Mouse (Mus musculus): ENCODE results near the gene 9930022D16Rik. TPM values are rescaled to one million over a fixed set of nuclear protein-coding genes. Genes with fewer than 3 reads are reported as not detected.

The 9930022D16Rik gene
- 0.11 TPM in 1 of 2 replicates, not detected in the other for polyA plus RNA-seq (2014; fragmentation: Nextera tagmentation; extraction: Ambion mirVana)

DNA sequence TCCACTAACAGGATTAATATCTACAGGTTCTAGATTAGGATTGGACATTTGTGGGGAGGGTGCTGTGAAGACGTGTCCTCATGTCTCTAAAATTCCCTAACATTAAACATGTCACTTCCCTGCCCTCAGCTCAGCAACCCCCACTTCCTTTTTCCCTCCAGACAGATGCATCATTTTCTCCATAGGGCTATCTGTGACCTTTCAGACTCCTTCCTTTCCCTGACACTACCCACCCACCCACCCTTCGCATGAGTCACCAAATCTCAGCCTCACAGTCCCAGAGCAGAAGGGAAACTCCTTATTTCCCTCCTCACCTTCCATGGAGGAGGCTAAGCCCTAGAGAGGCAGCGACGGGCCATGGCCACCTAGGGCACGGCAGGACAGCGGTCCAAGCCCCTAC lies at the start of gene 9930022D16Rik:
9930022D16Rik (plus strand) TSS at position 301 of the 400 bp plus-strand sequence.
- peak; percentile 35 for ATAC-seq (replicated peaks; ENCODE audit: insufficient number of reproducible peaks, low FRiP score, low TSS enrichment)
- 67% methylated on average over 6 of the region's 6 CpGs for WGBS (ENCODE audit: insufficient replicate concordance)
- Histone ChIP-seq H3K36me3 (ENCODE audit: control insufficient read depth, insufficient read depth, low read length) (no peaks in the 10 kb centered on the region), H3K4me2 (no peak within 1 kb of the TSS), H3K4me1 (ENCODE audit: control insufficient read depth, insufficient read depth, low read length) (no peaks in the 10 kb centered on the region; the same call in 1 of the 2 replicates), H3K27ac (ENCODE audit: low read depth, low read length) (no peak within 1 kb of the TSS), H3K9me3 (replicated peaks; ENCODE audit: control insufficient read depth, low read length) (no peaks in the 10 kb centered on the region), H3K27me3 (ENCODE audit: control insufficient read depth, insufficient read depth, low read length) (no peaks in the 10 kb centered on the region), H3K9ac (ENCODE audit: low read depth, low read length) (no peak within 1 kb of the TSS), H3K4me3 (ENCODE audit: low read depth, low read length) (no peak within 1 kb of the TSS)

- Histone ChIP-seq H3K9ac (ENCODE audit: low read depth, low read length) (peak overlapping the region; percentile 52; the same call in 1 of the 2 replicates), H3K9me3 (replicated peaks; ENCODE audit: control insufficient read depth, low read length) (no peaks in the 10 kb centered on the region), H3K4me1 (ENCODE audit: control insufficient read depth, insufficient read depth, low read length) (peaks cover 43% of the 10 kb centered on the region), H3K36me3 (ENCODE audit: control insufficient read depth, insufficient read depth, low read length) (no peaks in the 10 kb centered on the region; the same call in none of the 2 replicates), H3K27me3 (ENCODE audit: control insufficient read depth, insufficient read depth, low read length) (no peaks in the 10 kb centered on the region), H3K4me3 (ENCODE audit: low read depth, low read length) (peak overlapping the region; percentile 95), H3K4me2 (peak overlapping the region; percentile 71), H3K27ac (ENCODE audit: low read depth, low read length) (no peak overlapping the region)
- 55% methylated on average over 2 of the region's 2 CpGs for WGBS (ENCODE audit: insufficient replicate concordance)
- no peak for ATAC-seq (replicated peaks; ENCODE audit: insufficient number of reproducible peaks, low FRiP score, low TSS enrichment)
Observed at GRCm38 (mm10) chr11:109364337-109364736, 49.4 kb upstream of the 9930022D16Rik start.

DNA sequence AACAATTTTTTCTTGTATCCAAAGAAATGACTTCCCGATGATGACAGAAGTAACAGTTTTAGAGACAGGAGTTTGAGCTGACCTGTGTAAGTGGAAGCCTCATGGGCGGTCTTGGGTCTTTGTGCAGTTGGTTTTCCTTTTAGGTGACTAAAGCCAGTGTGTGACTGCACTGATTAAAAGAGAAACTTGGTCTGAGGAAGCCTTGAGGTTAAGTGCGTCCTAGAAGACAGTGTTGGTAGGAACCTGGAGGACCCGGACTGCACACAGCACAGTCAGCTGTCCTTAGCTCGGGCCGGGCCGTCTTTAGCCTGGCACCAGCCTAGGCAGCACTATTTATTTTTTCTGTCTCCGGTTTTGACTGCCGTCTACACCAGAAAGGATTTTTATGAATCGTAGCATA lies 48.8 kb upstream of the 9930022D16Rik start:
- no peak for ATAC-seq (replicated peaks; ENCODE audit: insufficient number of reproducible peaks, low FRiP score, low TSS enrichment)
- Histone ChIP-seq H3K4me2 (peak overlapping the region; percentile 71), H3K27ac (ENCODE audit: low read depth, low read length) (no peak overlapping the region), H3K4me1 (ENCODE audit: control insufficient read depth, insufficient read depth, low read length) (peaks cover 43% of the 10 kb centered on the region), H3K4me3 (ENCODE audit: low read depth, low read length) (peak overlapping the region; percentile 95; the same call in 1 of the 2 replicates), H3K27me3 (ENCODE audit: control insufficient read depth, insufficient read depth, low read length) (no peaks in the 10 kb centered on the region), H3K9ac (ENCODE audit: low read depth, low read length) (no peak overlapping the region), H3K36me3 (ENCODE audit: control insufficient read depth, insufficient read depth, low read length) (no peaks in the 10 kb centered on the region; the same call in none of the 2 replicates), H3K9me3 (replicated peaks; ENCODE audit: control insufficient read depth, low read length) (no peaks in the 10 kb centered on the region)
- WGBS (ENCODE audit: insufficient replicate concordance), result 81% methylated on average over 10 of the region's 10 CpGs

DNA sequence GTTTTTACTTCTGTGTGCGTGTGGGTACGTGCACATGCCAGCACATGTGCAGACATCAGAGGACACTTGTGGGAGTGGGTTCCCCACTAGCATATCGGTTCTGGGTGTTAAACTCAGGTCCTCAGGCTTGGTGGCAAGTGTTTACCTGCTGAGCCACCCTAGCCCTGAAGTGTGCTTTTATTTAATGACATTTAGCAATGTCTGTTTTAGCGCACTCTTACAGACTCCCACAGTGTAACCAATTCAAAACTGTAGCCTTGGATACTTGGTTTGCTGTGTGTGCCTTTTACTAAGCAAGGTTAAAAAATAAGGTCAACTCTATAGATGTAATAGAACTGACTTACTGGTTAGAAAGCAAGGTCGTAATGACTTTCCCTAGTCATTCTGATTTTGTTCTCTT lies 47.9 kb upstream of the 9930022D16Rik start:
- no peaks in the 10 kb centered on the region for H3K9me3 ChIP-seq (replicated peaks; ENCODE audit: control insufficient read depth, low read length)
- 89% methylated on average over 5 of the region's 5 CpGs for WGBS (ENCODE audit: insufficient replicate concordance)
- no peak overlapping the region for H3K27ac ChIP-seq (ENCODE audit: low read depth, low read length)
- peaks cover 45% of the 10 kb centered on the region for H3K4me1 ChIP-seq (ENCODE audit: control insufficient read depth, insufficient read depth, low read length)
- no peak overlapping the region for H3K4me3 ChIP-seq (ENCODE audit: low read depth, low read length)
- ATAC-seq (replicated peaks; ENCODE audit: insufficient number of reproducible peaks, low FRiP score, low TSS enrichment), result no peak
- H3K9ac ChIP-seq (ENCODE audit: low read depth, low read length), result no peak overlapping the region
- H3K27me3 ChIP-seq (ENCODE audit: control insufficient read depth, insufficient read depth, low read length), result no peaks in the 10 kb centered on the region
- H3K4me2 ChIP-seq, result no peak overlapping the region
- H3K36me3 ChIP-seq (ENCODE audit: control insufficient read depth, insufficient read depth, low read length), result no peaks in the 10 kb centered on the region; the same call in none of the 2 replicates

GRCm38 (mm10) chr11:109366802-109367579 lies 46.7 kb upstream of the 9930022D16Rik start:
- Histone ChIP-seq H3K9ac (ENCODE audit: low read depth, low read length) (0 out of 2 replicates have a peak overlapping the region, but pooled peaks have one; percentile 22), H3K9me3 (replicated peaks; ENCODE audit: control insufficient read depth, low read length) (no peaks in the 10 kb centered on the region), H3K36me3 (ENCODE audit: control insufficient read depth, insufficient read depth, low read length) (no peaks in the 10 kb centered on the region; the same call in none of the 2 replicates), H3K4me1 (ENCODE audit: control insufficient read depth, insufficient read depth, low read length) (peaks cover 53% of the 10 kb centered on the region), H3K4me3 (ENCODE audit: low read depth, low read length) (no peak overlapping the region), H3K27ac (ENCODE audit: low read depth, low read length) (no peak overlapping the region), H3K4me2 (no peak overlapping the region), H3K27me3 (ENCODE audit: control insufficient read depth, insufficient read depth, low read length) (no peaks in the 10 kb centered on the region)
- no peak for ATAC-seq (replicated peaks; ENCODE audit: insufficient number of reproducible peaks, low FRiP score, low TSS enrichment)
- 75% methylated on average over 15 of the region's 15 CpGs for WGBS (ENCODE audit: insufficient replicate concordance)

GRCm38 (mm10) chr11:109369026-109369637 lies 44.6 kb upstream of the 9930022D16Rik start:
- ATAC-seq (replicated peaks; ENCODE audit: insufficient number of reproducible peaks, low FRiP score, low TSS enrichment), result no peak

GRCm38 (mm10) chr11:109375412-109375811 lies 38.3 kb upstream of the 9930022D16Rik start:
- no peaks in the 10 kb centered on the region for H3K9me3 ChIP-seq (replicated peaks; ENCODE audit: control insufficient read depth, low read length)
- H3K4me3 ChIP-seq (ENCODE audit: low read depth, low read length), result no peak overlapping the region
- H3K9ac ChIP-seq (ENCODE audit: low read depth, low read length), result no peak overlapping the region
- H3K27me3 ChIP-seq (ENCODE audit: control insufficient read depth, insufficient read depth, low read length), result no peaks in the 10 kb centered on the region
- ATAC-seq (replicated peaks; ENCODE audit: insufficient number of reproducible peaks, low FRiP score, low TSS enrichment), result no peak
- no peak overlapping the region for H3K27ac ChIP-seq (ENCODE audit: low read depth, low read length)
- 67% methylated on average over 7 of the region's 7 CpGs for WGBS (ENCODE audit: insufficient replicate concordance)
- H3K4me1 ChIP-seq (ENCODE audit: control insufficient read depth, insufficient read depth, low read length), result peaks cover 35% of the 10 kb centered on the region
- no peak overlapping the region for H3K4me2 ChIP-seq
- H3K36me3 ChIP-seq (ENCODE audit: control insufficient read depth, insufficient read depth, low read length), result no peaks in the 10 kb centered on the region; the same call in 1 of the 2 replicates

More at GRCm38 (mm10) chr11:109369026-109369637, 44.6 kb upstream of the 9930022D16Rik start:
- Histone ChIP-seq H3K27ac (ENCODE audit: low read depth, low read length) (no peak overlapping the region), H3K4me2 (no peak overlapping the region), H3K4me3 (ENCODE audit: low read depth, low read length) (no peak overlapping the region), H3K27me3 (ENCODE audit: control insufficient read depth, insufficient read depth, low read length) (no peaks in the 10 kb centered on the region), H3K9me3 (replicated peaks; ENCODE audit: control insufficient read depth, low read length) (no peaks in the 10 kb centered on the region), H3K36me3 (ENCODE audit: control insufficient read depth, insufficient read depth, low read length) (no peaks in the 10 kb centered on the region; the same call in none of the 2 replicates), H3K9ac (ENCODE audit: low read depth, low read length) (no peak overlapping the region), H3K4me1 (ENCODE audit: control insufficient read depth, insufficient read depth, low read length) (peaks cover 51% of the 10 kb centered on the region)
- 88% methylated on average over 3 of the region's 3 CpGs for whole genome bisulfite sequencing (ENCODE audit: insufficient replicate concordance)

DNA sequence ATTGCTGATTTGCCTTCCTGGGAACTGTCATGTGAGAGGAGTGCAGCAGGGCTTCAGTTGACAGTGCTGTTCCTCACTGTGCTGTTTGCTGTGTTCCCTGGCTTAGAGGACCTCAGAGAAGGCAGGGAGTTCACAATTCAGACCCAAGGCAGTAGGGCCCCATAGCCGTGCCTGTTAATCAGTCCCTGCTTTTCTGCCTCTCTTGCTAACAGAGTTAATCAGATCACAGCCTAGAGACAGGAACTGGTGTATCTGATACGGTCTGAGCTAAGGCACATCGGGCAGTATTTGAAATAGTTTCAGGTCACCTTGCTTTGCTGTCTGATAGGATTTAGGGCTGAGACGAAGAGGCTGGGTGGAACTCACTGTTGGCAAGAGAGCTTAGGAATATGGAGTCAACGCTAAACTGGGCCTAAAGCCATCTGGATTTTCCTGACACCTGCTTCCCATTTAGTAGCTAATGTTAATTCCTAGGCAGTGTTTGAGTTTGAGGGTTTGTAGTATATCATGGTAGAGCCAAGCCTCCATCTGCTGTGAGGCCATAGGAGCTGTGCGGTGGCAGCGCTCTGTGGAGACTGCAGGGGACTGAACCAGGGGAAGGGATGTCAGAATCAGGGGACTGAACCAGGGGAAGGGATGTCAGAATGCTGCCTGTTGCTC lies 37.1 kb upstream of the 9930022D16Rik start:
- no peaks in the 10 kb centered on the region for H3K9me3 ChIP-seq (replicated peaks; ENCODE audit: control insufficient read depth, low read length)
- H3K4me1 ChIP-seq (ENCODE audit: control insufficient read depth, insufficient read depth, low read length), result peaks cover 31% of the 10 kb centered on the region
- no peak for ATAC-seq (replicated peaks; ENCODE audit: insufficient number of reproducible peaks, low FRiP score, low TSS enrichment)
- H3K27me3 ChIP-seq (ENCODE audit: control insufficient read depth, insufficient read depth, low read length), result no peaks in the 10 kb centered on the region
- no peak overlapping the region for H3K4me3 ChIP-seq (ENCODE audit: low read depth, low read length)
- H3K4me2 ChIP-seq, result no peak overlapping the region; the same call in 1 of the 2 replicates
- 51% methylated on average over 7 of the region's 7 CpGs for WGBS (ENCODE audit: insufficient replicate concordance)
- no peak overlapping the region for H3K9ac ChIP-seq (ENCODE audit: low read depth, low read length)
- peak overlapping the region; percentile 35; the same call in 1 of the 2 replicates for H3K27ac ChIP-seq (ENCODE audit: low read depth, low read length)
- no peaks in the 10 kb centered on the region; the same call in 1 of the 2 replicates for H3K36me3 ChIP-seq (ENCODE audit: control insufficient read depth, insufficient read depth, low read length)
